Mouse (Mus musculus) kidney, adult 2 months (tissue): ENCODE measurements around the gene Ggcx.

Experiments
- CTCF ChIP-seq: fragments of 200-500 bp; conservative IDR thresholded peaks from 2 replicates; pipeline ENCODE4 v1.5.1; 2011; ENCODE audit warnings: low read depth, mild to moderate bottlenecking, control low read depth, low read length, moderate library complexity, mixed read lengths; ENCODE audit not compliant: insufficient read depth, insufficient read length
- POLR2A ChIP-seq: fragments of 200-500 bp; IDR thresholded peaks from one replicate; pipeline ENCODE4 v1.6.1; 2011; ENCODE audit warnings: low read depth, low read length, control low read depth

- TF ChIP-seq POLR2A (no peak), CTCF (no peak)
Observed at GRCm38 (mm10) chr6:72453578-72453977, 39.5 kb downstream of the Ggcx start.
